Mouse (Mus musculus) hindbrain, embryonic 11.5 days (tissue): ENCODE data around the gene Fbxl5. TPM values are rescaled to one million over a fixed set of nuclear protein-coding genes. Genes with fewer than 3 reads are reported as not detected.

ENCODE experiments used
- ATAC-seq: fragments of 200-750 bp; cut with Nextera tagmentation; 2 replicates; pipeline ENCODE4 v1.8.0; 2017; ENCODE audit warnings: mild to moderate bottlenecking, moderate TSS enrichment, moderate library complexity; ENCODE audit not compliant: low FRiP score
- DNase-seq: peaks from one replicate; pipeline ENCODE4 v3.0.0-alpha.2; 2015; ENCODE audit warnings: low spot score
- H3K27ac ChIP-seq: fragments of 300-500 bp; sonication (generic); 2 replicates; pipeline ENCODE4 v1.5.1; 2014; ENCODE audit warnings: mild to moderate bottlenecking, low read depth, low read length
- H3K27me3 ChIP-seq: fragments of 300-500 bp; sonication (generic); 2 replicates; pipeline ENCODE4 v1.6.1; 2014; ENCODE audit warnings: mild to moderate bottlenecking, low read length, moderate library complexity, mixed read lengths; ENCODE audit not compliant: control insufficient read depth, insufficient read depth
- H3K36me3 ChIP-seq: fragments of 300-500 bp; sonication (generic); 2 replicates; pipeline ENCODE4 v1.6.1; 2014; ENCODE audit warnings: mild to moderate bottlenecking, low read length, moderate library complexity, mixed read lengths; ENCODE audit not compliant: control insufficient read depth, insufficient read depth
- H3K4me1 ChIP-seq: fragments of 300-500 bp; sonication (generic); replicated peaks from 2 replicates; pipeline ENCODE4 v1.6.1; 2014; ENCODE audit warnings: low read length, mixed read lengths; ENCODE audit not compliant: control insufficient read depth, insufficient read depth
- H3K4me2 ChIP-seq: fragments of 300-500 bp; sonication (generic); replicated peaks from 2 replicates; pipeline ENCODE4 v1.6.1; 2014; ENCODE audit warnings: mild to moderate bottlenecking, low read depth, low read length
- H3K4me3 ChIP-seq: fragments of 300-500 bp; sonication (generic); 2 replicates; pipeline ENCODE4 v1.5.1; 2014; ENCODE audit warnings: low read depth, low read length
- H3K9ac ChIP-seq: fragments of 300-500 bp; sonication (generic); 2 replicates; pipeline ENCODE4 v1.6.1; 2014; ENCODE audit warnings: low read depth, low read length
- H3K9me3 ChIP-seq: fragments of 300-500 bp; sonication (generic); 2 replicates; pipeline ENCODE4 v1.6.1; 2016; ENCODE audit warnings: low read length; ENCODE audit not compliant: control insufficient read depth
- WGBS: fragments of 180-500 bp; shearing (Covaris S2); extraction: QIAGEN DNeasy Blood & Tissue Kit; methylation state at CpG from one replicate; pipeline ENCODE4 v1.1.7; 2014; 5-methylcytosine and 5-hydroxymethylcytosine counted together
- polyA plus RNA-seq: library from polyadenylated mRNA; unstranded; fragments of >200 nt; fragmentation: Nextera tagmentation; extraction: Ambion mirVana; gene quantifications from 2 replicates; pipeline ENCODE4 v1.2.1, GENCODE M21; 2014

The Fbxl5 gene
- polyA plus RNA-seq, 1 experiment from 2014 or later: 66.3 TPM

GRCm38 (mm10) chr5:43842011-43842285 is 20.5 kb upstream of the Fbxl5 start:
- H3K27me3 ChIP-seq: no peaks in the 10 kb centered on the region
- no peak overlapping the region for H3K4me3 ChIP-seq
- DNase-seq: no peak
- H3K9ac ChIP-seq: no peak overlapping the region
- no peak overlapping the region for H3K4me2 ChIP-seq
- H3K36me3 ChIP-seq: no peaks in the 10 kb centered on the region
- 80% methylated on average over 5 of the region's 5 CpGs for WGBS
- no peak for ATAC-seq
- H3K27ac ChIP-seq: no peak overlapping the region
- no peaks in the 10 kb centered on the region for H3K4me1 ChIP-seq
- no peaks in the 10 kb centered on the region for H3K9me3 ChIP-seq

DNA sequence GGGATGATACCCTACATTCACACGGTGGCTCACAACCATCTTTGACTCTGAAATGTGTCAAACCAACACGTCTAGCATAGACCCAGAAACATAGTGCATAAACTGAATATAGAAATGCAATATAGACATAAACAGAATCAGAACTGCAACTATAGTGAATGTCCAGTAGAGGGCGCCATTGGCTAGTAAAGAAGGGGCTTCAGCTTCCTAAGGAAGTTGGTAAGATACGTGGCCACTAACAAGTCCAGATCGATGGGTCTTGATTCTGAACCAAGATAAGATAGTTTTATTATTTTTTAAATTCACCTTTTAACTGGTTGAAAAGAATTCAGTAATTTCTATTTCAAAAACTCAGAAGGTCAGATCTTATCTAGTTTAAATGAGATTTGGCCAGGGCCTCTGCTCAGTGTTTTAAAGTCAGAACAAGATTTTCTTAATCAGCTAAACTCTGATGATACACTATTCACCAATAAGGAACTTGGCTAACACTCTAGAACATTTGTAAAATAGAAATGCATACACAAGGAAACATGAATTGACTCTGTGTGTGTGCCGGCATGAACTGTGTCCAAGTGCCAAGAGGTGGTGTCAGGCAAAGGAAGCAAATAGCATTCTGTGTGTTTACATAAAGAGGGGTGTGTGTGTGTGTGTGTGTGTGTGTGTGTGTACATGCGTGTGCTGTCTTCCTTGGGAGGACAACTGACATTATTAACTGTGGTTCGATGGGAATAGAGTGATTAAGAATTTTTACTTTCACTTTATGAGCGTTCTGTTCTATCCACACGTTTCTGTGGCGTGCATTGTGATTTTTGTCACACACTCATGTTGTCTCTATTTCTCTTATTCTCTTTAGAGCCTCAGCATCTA is 19.9 kb upstream of the Fbxl5 start:
- H3K9me3 ChIP-seq: no peaks in the 10 kb centered on the region

GRCm38 (mm10) chr5:43837372-43837771 is 15.9 kb upstream of the Fbxl5 start:
- no peak overlapping the region for H3K27ac ChIP-seq
- H3K27me3 ChIP-seq: no peaks in the 10 kb centered on the region
- H3K4me1 ChIP-seq: no peaks in the 10 kb centered on the region
- H3K4me3 ChIP-seq: no peak overlapping the region
- no peaks in the 10 kb centered on the region for H3K36me3 ChIP-seq
- WGBS: 53% methylated on average over 5 of the region's 5 CpGs
- ATAC-seq (no peak), DNase-seq (peak; percentile 69)
- no peaks in the 10 kb centered on the region for H3K9me3 ChIP-seq
- H3K9ac ChIP-seq: no peak overlapping the region
- H3K4me2 ChIP-seq: no peak overlapping the region

More for the DNA sequence above, 19.9 kb upstream of the Fbxl5 start:
- H3K4me3 ChIP-seq: no peak overlapping the region
- H3K9ac ChIP-seq: no peak overlapping the region
- H3K4me2 ChIP-seq: no peak overlapping the region
- no peaks in the 10 kb centered on the region for H3K36me3 ChIP-seq
- DNase-seq: peak; percentile 79
- 54% methylated on average over 11 of the region's 11 CpGs for WGBS
- ATAC-seq: peak; percentile 51; the same call in 1 of the 2 replicates
- H3K27ac ChIP-seq: no peak overlapping the region
- H3K4me1 ChIP-seq: no peaks in the 10 kb centered on the region
- H3K27me3 ChIP-seq: no peaks in the 10 kb centered on the region

DNA sequence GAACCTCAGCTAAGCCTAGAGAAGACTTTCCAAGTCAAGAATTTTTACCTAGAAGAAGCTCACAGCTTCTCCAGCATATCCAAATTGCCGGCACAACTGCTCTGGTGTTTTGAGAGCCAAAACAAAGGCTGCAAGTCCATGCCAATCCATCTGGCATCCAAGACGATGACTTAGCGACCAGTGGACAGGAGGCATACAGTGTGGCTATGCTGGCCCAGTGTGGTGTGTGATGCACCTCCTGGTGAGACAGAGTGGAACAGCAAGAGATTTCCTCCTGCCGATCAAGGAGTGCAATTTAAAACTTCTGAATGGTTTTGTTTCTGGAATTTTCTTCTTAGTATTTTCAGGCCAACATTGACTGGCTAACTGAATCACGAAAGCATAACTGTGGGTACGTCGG is 15.2 kb upstream of the Fbxl5 start:
- H3K27me3 ChIP-seq: no peaks in the 10 kb centered on the region
- H3K9me3 ChIP-seq: no peaks in the 10 kb centered on the region
- H3K4me2 ChIP-seq: no peak overlapping the region
- ATAC-seq (no peak), DNase-seq (no peak)
- 94% methylated on average over 7 of the region's 7 CpGs for WGBS
- no peak overlapping the region for H3K4me3 ChIP-seq
- H3K9ac ChIP-seq: no peak overlapping the region
- H3K36me3 ChIP-seq: no peaks in the 10 kb centered on the region
- no peak overlapping the region for H3K27ac ChIP-seq
- no peaks in the 10 kb centered on the region for H3K4me1 ChIP-seq

DNA sequence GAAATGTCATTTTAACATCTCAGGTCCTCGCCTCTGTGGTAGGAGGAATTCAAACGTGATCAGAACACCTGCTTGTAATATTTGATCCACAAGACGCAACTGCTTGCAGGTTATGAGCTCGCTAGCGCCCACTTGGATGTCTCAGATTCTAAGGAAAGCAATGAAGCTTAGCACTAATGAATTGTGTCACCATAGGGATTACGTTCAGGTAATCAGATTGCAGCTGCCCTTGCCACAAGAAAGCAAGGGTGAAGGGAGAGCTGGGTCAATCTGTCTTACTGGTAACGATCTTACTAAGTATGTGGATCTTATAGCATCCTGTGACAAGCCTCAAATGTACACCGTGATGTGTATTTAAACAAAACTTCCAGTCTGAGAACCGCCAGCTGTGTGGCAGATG is 5.9 kb upstream of the Fbxl5 start:
- Histone ChIP-seq H3K9ac (no peak overlapping the region), H3K4me3 (no peak overlapping the region), H3K9me3 (no peaks in the 10 kb centered on the region), H3K4me2 (no peak overlapping the region), H3K36me3 (no peaks in the 10 kb centered on the region), H3K27ac (no peak overlapping the region), H3K27me3 (no peaks in the 10 kb centered on the region), H3K4me1 (no peaks in the 10 kb centered on the region)
- ATAC-seq: no peak
- WGBS: 89% methylated on average over 9 of the region's 9 CpGs
- DNase-seq: no peak

GRCm38 (mm10) chr5:43826883-43827282 is 5.4 kb upstream of the Fbxl5 start:
- no peaks in the 10 kb centered on the region for H3K36me3 ChIP-seq

GRCm38 (mm10) chr5:43824580-43824979 is 3.1 kb upstream of the Fbxl5 start:
- ATAC-seq: no peak
- Histone ChIP-seq H3K27ac (no peak overlapping the region), H3K9me3 (no peaks in the 10 kb centered on the region), H3K4me2 (no peak overlapping the region), H3K4me1 (no peaks in the 10 kb centered on the region), H3K27me3 (no peaks in the 10 kb centered on the region), H3K36me3 (no peaks in the 10 kb centered on the region), H3K4me3 (no peak overlapping the region), H3K9ac (no peak overlapping the region)
- DNase-seq: no peak
- 89% methylated on average over 3 of the region's 3 CpGs for WGBS

More at GRCm38 (mm10) chr5:43826883-43827282, 5.4 kb upstream of the Fbxl5 start:
- Histone ChIP-seq H3K27ac (no peak overlapping the region), H3K4me3 (no peak overlapping the region), H3K27me3 (no peaks in the 10 kb centered on the region), H3K9ac (no peak overlapping the region), H3K9me3 (no peaks in the 10 kb centered on the region), H3K4me1 (no peaks in the 10 kb centered on the region), H3K4me2 (no peak overlapping the region)
- 95% methylated on average over 2 of the region's 2 CpGs for WGBS
- DNase-seq: no peak
- no peak for ATAC-seq

DNA sequence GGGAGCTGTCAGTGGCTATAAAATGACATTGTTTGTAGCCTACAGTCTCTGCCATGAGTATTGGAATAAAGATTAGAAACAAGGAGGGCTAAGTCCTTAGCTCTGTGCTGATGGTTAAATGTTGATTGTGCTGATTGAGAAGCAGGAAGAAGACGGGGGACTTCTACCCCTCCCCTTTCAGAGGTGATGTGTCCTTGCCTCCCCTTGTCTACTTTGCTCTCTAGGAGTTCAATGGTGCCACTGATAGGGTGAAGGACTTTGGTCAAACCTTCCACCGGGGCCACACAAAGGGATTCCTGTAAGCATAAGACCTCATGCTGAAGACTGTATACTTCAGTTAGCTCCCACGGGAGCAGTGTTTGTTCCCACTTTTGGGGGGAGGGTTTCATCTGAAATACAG is 1.4 kb upstream of the Fbxl5 start:
- Histone ChIP-seq H3K4me2 (no peak overlapping the region), H3K36me3 (no peaks in the 10 kb centered on the region), H3K9me3 (no peaks in the 10 kb centered on the region), H3K9ac (no peak overlapping the region), H3K4me3 (no peak overlapping the region), H3K27me3 (no peaks in the 10 kb centered on the region), H3K4me1 (no peaks in the 10 kb centered on the region), H3K27ac (no peak overlapping the region)
- DNase-seq (no peak), ATAC-seq (no peak)
- 78% methylated on average over 3 of the region's 3 CpGs for WGBS

GRCm38 (mm10) chr5:43822199-43822598 is 761 bp upstream of the Fbxl5 start:
- Histone ChIP-seq H3K27ac (no peak overlapping the region), H3K9ac (no peak overlapping the region), H3K4me3 (no peak overlapping the region), H3K36me3 (no peaks in the 10 kb centered on the region), H3K4me1 (no peaks in the 10 kb centered on the region), H3K27me3 (no peaks in the 10 kb centered on the region), H3K4me2 (no peak overlapping the region), H3K9me3 (no peaks in the 10 kb centered on the region)
- 87% methylated on average over 8 of the region's 8 CpGs for WGBS
- no peak for ATAC-seq
- no peak for DNase-seq
